Mouse (Mus musculus) liver, embryonic 14.5 days (tissue): ENCODE data around the gene Ptpn11. TPM values are rescaled to one million over a fixed set of nuclear protein-coding genes. Genes with fewer than 3 reads are reported as not detected.
"Not testable (repeated sequence)": the region's sequence is repeated elsewhere in the genome, so short reads cannot be mapped to it uniquely, and the experiment has no call there.

ENCODE experiments used
- ATAC-seq: fragments of 200-750 bp; cut with Nextera tagmentation; 2 replicates; pipeline ENCODE4 v1.8.0; 2017; ENCODE audit warnings: moderate number of reproducible peaks, mild to moderate bottlenecking, moderate library complexity; ENCODE audit not compliant: insufficient read depth
- DNase-seq, 3 experiments: peaks; one replicate each; pipeline ENCODE4 v3.0.0-alpha.2; 2012 to 2013; ENCODE audit warnings: low read depth in 3 of 3, low spot score in 3 of 3
- H3K27ac ChIP-seq: fragments of 300-500 bp; sonication (generic); 2 replicates; pipeline ENCODE4 v1.5.1; 2014; ENCODE audit warnings: moderate library complexity, mild to moderate bottlenecking, control low read depth, inconsistent platforms
- H3K27me3 ChIP-seq: fragments of 300-500 bp; sonication (generic); 2 replicates; pipeline ENCODE4 v1.6.1; 2014; ENCODE audit warnings: mild to moderate bottlenecking, low read length, moderate library complexity; ENCODE audit not compliant: control insufficient read depth, insufficient read depth
- H3K36me3 ChIP-seq: fragments of 300-500 bp; sonication (generic); replicated peaks from 2 replicates; pipeline ENCODE4 v1.6.1; 2014; ENCODE audit warnings: low read depth; ENCODE audit not compliant: control insufficient read depth, insufficient read depth
- H3K4me1 ChIP-seq, 2 experiments: fragments of 200-500 bp in 1 of 2; fragments of 300-500 bp in 1 of 2; sonication (generic) in 1 of 2; replicated peaks; 2 replicates each; pipeline ENCODE4 v1.6.1; 2012 to 2014; ENCODE audit warnings: antibody characterized with exemption in 1 of 2, inconsistent platforms in 1 of 2, low read length in 1 of 2; ENCODE audit not compliant: control insufficient read depth in 2 of 2, insufficient read depth in 2 of 2
- H3K4me2 ChIP-seq: fragments of 300-500 bp; sonication (generic); 2 replicates; pipeline ENCODE4 v1.6.1; 2014; ENCODE audit warnings: low read depth, mild to moderate bottlenecking, control low read depth, moderate library complexity
- H3K4me3 ChIP-seq, 2 experiments: fragments of 200-500 bp in 1 of 2; fragments of 300-500 bp in 1 of 2; sonication (generic) in 1 of 2; 2 replicates each; pipeline ENCODE4 v1.5.1; 2012 to 2014; ENCODE audit warnings: low read depth in 2 of 2, low read length in 2 of 2, mild to moderate bottlenecking in 2 of 2, control low read depth in 1 of 2, inconsistent platforms in 1 of 2, moderate library complexity in 1 of 2; ENCODE audit not compliant: insufficient read depth in 1 of 2
- H3K9ac ChIP-seq: fragments of 300-500 bp; sonication (generic); replicated peaks from 2 replicates; pipeline ENCODE4 v1.6.1; 2014; ENCODE audit warnings: mild to moderate bottlenecking, control low read depth, moderate library complexity
- H3K9me3 ChIP-seq: fragments of 300-500 bp; sonication (generic); 2 replicates; pipeline ENCODE4 v1.6.1; 2016; ENCODE audit warnings: low read length, mixed read lengths; ENCODE audit not compliant: control insufficient read depth
- CTCF ChIP-seq: IDR thresholded peaks from 2 replicates; pipeline ENCODE4 v1.5.1; 2016; ENCODE audit warnings: antibody characterized with exemption, low read depth, control low read depth
- EP300 ChIP-seq: IDR thresholded peaks from 2 replicates; pipeline ENCODE4 v1.6.1; 2016; ENCODE audit warnings: antibody characterized with exemption, low read depth
- WGBS: fragments of 180-500 bp; shearing (Covaris S2); extraction: QIAGEN DNeasy Blood & Tissue Kit; methylation state at CpG from one replicate; pipeline ENCODE4 v1.1.7; 2014; ENCODE audit not compliant: insufficient replicate concordance; 5-methylcytosine and 5-hydroxymethylcytosine counted together
- polyA plus RNA-seq, 2 experiments: library from polyadenylated mRNA; depleted of rRNA in 1 of 2; stranded (reverse) in 1 of 2; unstranded in 1 of 2; fragments of >200 nt; fragmentation: Nextera tagmentation in 1 of 2; extraction: Ambion mirVana in 1 of 2; gene quantifications; 2 replicates each; pipeline versions ENCODE4 v1.2.1 to v1.2.3; 2012 to 2014

The Ptpn11 gene
- polyA plus RNA-seq, 2 experiments: 10.0 to 13.7 TPM

- Histone ChIP-seq H3K36me3 (peaks cover 8% of the 10 kb centered on the region; the same call in 1 of the 2 replicates), H3K4me1 (peaks cover 46 to 47% of the 10 kb centered on the region in 2 experiments), H3K4me3 (peak overlapping the region; percentile 83 to 100), H3K9me3 (no peaks in the 10 kb centered on the region), H3K27ac (peak overlapping the region; percentile 76), H3K4me2 (peak overlapping the region; percentile 82), H3K9ac (peak overlapping the region; percentile 92), H3K27me3 (no peaks in the 10 kb centered on the region)
- ATAC-seq: peak; percentile 17
- under 1% methylated on average over 32 of the region's 38 CpGs for WGBS
- no peak for DNase-seq
- TF ChIP-seq EP300 (no peak), CTCF (no peak)
Observed at GRCm38 (mm10) chr5:121220732-121221301, 29.6 kb upstream of the Ptpn11 start.

- ATAC-seq (peak; percentile 36), DNase-seq (peak; percentile 92)
- Histone ChIP-seq H3K27ac (peak within 1 kb of the TSS; percentile 76), H3K36me3 (peaks cover 8% of the 10 kb centered on the region; the same call in 1 of the 2 replicates), H3K9me3 (no peaks in the 10 kb centered on the region), H3K27me3 (no peaks in the 10 kb centered on the region), H3K9ac (peak within 1 kb of the TSS; percentile 92), H3K4me2 (peak within 1 kb of the TSS; percentile 82), H3K4me3 (peak within 1 kb of the TSS; percentile 83 to 100), H3K4me1 (peaks cover 43 to 44% of the 10 kb centered on the region in 2 experiments)
- TF ChIP-seq EP300: 0 out of 2 replicates have a peak, but pooled peaks have one; percentile 28
- 0 out of 2 replicates have a peak, but pooled peaks have one; percentile 6 for TF ChIP-seq CTCF
- WGBS: under 1% methylated on average over 83 of the region's 90 CpGs
Observed at GRCm38 (mm10) chr5:121219980-121220731, 29.0 kb upstream of the Ptpn11 start, which contains the start of gene Hectd4. Hectd4 (plus strand) TSS chr5:121220219.

GRCm38 (mm10) chr5:121219190-121219589, 28.0 kb upstream of the Ptpn11 start:
- WGBS: 77% methylated on average over 1 of the region's 1 CpGs

GRCm38 (mm10) chr5:121217313-121217634, 26.1 kb upstream of the Ptpn11 start:
- H3K4me1 ChIP-seq: peaks cover 37 to 41% of the 10 kb centered on the region in 2 experiments
- no peak for TF ChIP-seq EP300
- TF ChIP-seq CTCF: no peak
- peaks cover 6% of the 10 kb centered on the region for H3K36me3 ChIP-seq
- ATAC-seq (no peak), DNase-seq (no peak)
- no peaks in the 10 kb centered on the region for H3K27me3 ChIP-seq
- H3K9me3 ChIP-seq: no peaks in the 10 kb centered on the region
- no peak overlapping the region for H3K4me3 ChIP-seq
- 78% methylated on average over 2 of the region's 2 CpGs for WGBS
- peak overlapping the region; percentile 100 for H3K27ac ChIP-seq
- H3K9ac ChIP-seq: peak overlapping the region; percentile 43
- H3K4me2 ChIP-seq: no peak overlapping the region

More at GRCm38 (mm10) chr5:121219190-121219589, 28.0 kb upstream of the Ptpn11 start:
- peak overlapping the region; percentile 59; the same call in 1 of the 2 replicates for H3K9ac ChIP-seq
- H3K27ac ChIP-seq: peak overlapping the region; percentile 80
- no peaks in the 10 kb centered on the region for H3K27me3 ChIP-seq
- peaks cover 4% of the 10 kb centered on the region; the same call in 1 of the 2 replicates for H3K36me3 ChIP-seq
- H3K9me3 ChIP-seq: no peaks in the 10 kb centered on the region
- H3K4me1 ChIP-seq: peaks cover 42 to 45% of the 10 kb centered on the region in 2 experiments
- TF ChIP-seq CTCF (no peak), EP300 (no peak)
- H3K4me2 ChIP-seq: peak overlapping the region; percentile 73
- ATAC-seq: no peak
- peak overlapping the region in 1 of 2 experiments; percentile 83; a peak in 2 of 4 replicates for H3K4me3 ChIP-seq
- no peak for DNase-seq

DNA sequence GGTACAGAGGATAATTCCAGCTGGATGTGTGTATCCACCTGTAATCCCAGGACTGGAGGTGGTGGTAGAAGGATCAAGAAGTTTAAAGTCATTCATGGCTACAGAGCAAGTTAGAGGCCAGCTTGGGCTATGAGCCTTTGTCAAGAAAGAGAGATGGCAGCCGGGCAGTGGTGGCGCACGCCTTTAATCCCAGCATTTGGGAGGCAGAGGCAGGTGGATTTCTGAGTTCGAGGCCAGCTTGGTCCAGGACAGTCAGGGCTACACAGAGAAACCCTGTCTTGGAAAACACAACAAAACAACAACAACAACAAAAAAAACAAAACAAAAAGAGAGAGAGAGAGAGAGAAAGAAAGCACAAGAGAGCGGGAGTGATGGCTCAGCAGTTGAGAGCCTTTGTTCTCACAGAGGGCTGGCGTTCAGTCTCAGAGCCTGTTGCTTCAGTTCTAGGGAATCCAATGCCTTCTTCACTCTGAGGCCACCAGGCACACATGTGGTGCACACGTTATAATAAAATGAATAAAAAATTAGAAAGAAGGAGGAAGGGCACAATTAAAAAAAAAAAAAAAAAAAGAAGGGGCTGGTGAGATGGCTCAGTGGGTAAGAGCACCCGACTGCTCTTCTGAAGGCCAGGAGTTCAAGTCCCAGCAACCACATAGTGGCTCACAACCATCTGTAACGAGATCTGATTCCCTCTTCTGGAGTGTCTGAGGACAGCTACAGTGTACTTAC, 25.6 kb upstream of the Ptpn11 start:
- Histone ChIP-seq H3K4me2 (peak overlapping the region; percentile 68), H3K9ac (peak overlapping the region; percentile 66), H3K4me3 (peak overlapping the region; percentile 20 to 23; a peak in 3 of 4 replicates), H3K27ac (peak overlapping the region; percentile 100), H3K4me1 (peaks cover 37 to 41% of the 10 kb centered on the region in 2 experiments)
- not testable (repeated sequence) for ATAC-seq, H3K9me3 ChIP-seq, DNase-seq, H3K36me3 ChIP-seq, H3K27me3 ChIP-seq
- 73% methylated on average over 9 of the region's 9 CpGs for WGBS
